Mouse (Mus musculus): ENCODE results near the gene Epha2. TPM values are rescaled to one million over a fixed set of nuclear protein-coding genes. Genes with fewer than 3 reads are reported as not detected.

Gene Epha2
- not detected for polyA plus RNA-seq (2017; shearing (Covaris generic))

GRCm38 (mm10) chr4:141301116-141301553 lies at the start of gene Epha2:
Gene Epha2, plus strand, starts transcription at chr4:141301240.

GRCm38 (mm10) chr4:141367997-141368791 lies 67.2 kb downstream of the Epha2 start, which contains the start of gene Fam131c:
Gene Fam131c, plus strand, starts transcription at chr4:141368220.

Other genes with a start within 250 kb of the Epha2 start
- gene Crocc, start 240.7 kb upstream of the Epha2 start, polyA plus RNA-seq (2017; shearing (Covaris generic)), result 0.50 TPM
- 168 TPM for gene Necap2, start 222.9 kb upstream of the Epha2 start, polyA plus RNA-seq (2017; shearing (Covaris generic))
- gene Spata21, start 212.9 kb upstream of the Epha2 start, polyA plus RNA-seq (2017; shearing (Covaris generic)), result 0.66 TPM
- gene Szrd1, start 161.5 kb upstream of the Epha2 start, polyA plus RNA-seq (2017; shearing (Covaris generic)), result 79.6 TPM
- 9.3 TPM for gene Fbxo42, start 153.3 kb upstream of the Epha2 start, polyA plus RNA-seq (2017; shearing (Covaris generic))
- 5.8 TPM for gene Rsg1, start 87.3 kb upstream of the Epha2 start, polyA plus RNA-seq (2017; shearing (Covaris generic))
- gene Arhgef19, start 61.7 kb upstream of the Epha2 start, polyA plus RNA-seq (2017; shearing (Covaris generic)), result not detected
- not detected for gene Fam131c, start 67.0 kb downstream of the Epha2 start, polyA plus RNA-seq (2017; shearing (Covaris generic))
- gene Clcnka, start 97.5 kb downstream of the Epha2 start, polyA plus RNA-seq (2017; shearing (Covaris generic)), result not detected
- not detected for gene Clcnkb, start 114.8 kb downstream of the Epha2 start, polyA plus RNA-seq (2017; shearing (Covaris generic))
- gene Hspb7, start 119.5 kb downstream of the Epha2 start, polyA plus RNA-seq (2017; shearing (Covaris generic)), result not detected
- gene Srarp, start 134.9 kb downstream of the Epha2 start, polyA plus RNA-seq (2017; shearing (Covaris generic)), result not detected
- 42.6 TPM for gene Zbtb17, start 143.4 kb downstream of the Epha2 start, polyA plus RNA-seq (2017; shearing (Covaris generic))
- 7.7 TPM for gene Spen, start 237.4 kb downstream of the Epha2 start, polyA plus RNA-seq (2017; shearing (Covaris generic))

Measured in CD4-positive, CD25-positive, alpha-beta regulatory T cell, adult 9 weeks (primary cell).